Mouse (Mus musculus): Measurements from ENCODE around the gene Rgs16. TPM values are rescaled to one million over a fixed set of nuclear protein-coding genes. Genes with fewer than 3 reads are reported as not detected.

Rgs16 gene
- polyA plus RNA-seq, 1 experiment, result 2.8 TPM

DNA sequence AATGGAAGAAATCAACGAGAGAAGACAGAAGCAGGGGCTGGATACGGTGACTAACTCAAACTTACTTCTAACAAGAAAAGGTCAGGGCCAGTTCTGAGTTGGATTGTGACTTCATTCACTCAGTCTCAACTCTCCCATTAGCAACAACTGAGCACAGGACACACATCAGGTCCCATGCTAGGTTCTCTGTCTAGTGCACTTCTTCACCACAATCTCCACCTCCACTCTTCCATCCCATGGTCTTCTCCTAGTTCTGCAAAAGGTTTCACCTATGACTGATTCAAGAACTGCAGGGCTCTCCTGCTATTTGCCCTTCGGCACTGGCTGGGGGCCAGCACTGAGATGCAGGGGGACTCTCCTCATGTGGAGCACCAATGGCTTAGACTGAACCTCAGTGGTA lies 54.1 kb downstream of the Rgs16 start:
- no peaks in the 10 kb centered on the region for H3K79me3 ChIP-seq (ENCODE audit: low read depth)
- TF ChIP-seq CTCF (IDR thresholded peaks at IDR 0.05; ENCODE audit: control insufficient read depth, insufficient read depth, insufficient read length), result no peak
- TF ChIP-seq USF1 (IDR thresholded peaks at IDR 0.05; ENCODE audit: low read depth), result no peak
- TF ChIP-seq FOSL1 (IDR thresholded peaks at IDR 0.05; ENCODE audit: insufficient read depth, low read length, poor library complexity, severe bottlenecking), result no peak
- TF ChIP-seq CEBPB (IDR thresholded peaks at IDR 0.05; ENCODE audit: low read depth), result no peak
- no peak for TF ChIP-seq MYOG (IDR thresholded peaks at IDR 0.05; ENCODE audit: control insufficient read depth, extremely low read depth, insufficient read length)
- no peak for TF ChIP-seq MYOD1 (IDR thresholded peaks at IDR 0.05; ENCODE audit: control insufficient read depth, insufficient read length, low read depth)
- TF ChIP-seq MAX (IDR thresholded peaks at IDR 0.05), result no peak
- no peak overlapping the region for H3ac ChIP-seq (ENCODE audit: control insufficient read depth, insufficient read length, low read depth)
- no peaks in the 10 kb centered on the region for H3K36me3 ChIP-seq (ENCODE audit: control insufficient read depth, insufficient read depth)
- H3K79me2 ChIP-seq (ENCODE audit: control insufficient read depth, insufficient read depth), result no peaks in the 10 kb centered on the region
- no peak overlapping the region for H3K4me3 ChIP-seq (ENCODE audit: insufficient read depth, poor library complexity, severe bottlenecking)
- peaks cover 17% of the 10 kb centered on the region for H3K27me3 ChIP-seq (ENCODE audit: control insufficient read depth, insufficient read depth, insufficient read length)

Other genes starting within 250 kb of the Rgs16 start
- 0.26 TPM for gene Npl, start 190.3 kb upstream of the Rgs16 start, polyA plus RNA-seq (2012; fragmentation: generic; extraction: Trizol)
- under 0.01 TPM for gene Rgs8, start 87.3 kb upstream of the Rgs16 start, polyA plus RNA-seq (2012; fragmentation: generic; extraction: Trizol)
- gene Rnasel, start 9.1 kb downstream of the Rgs16 start, polyA plus RNA-seq (2012; fragmentation: generic; extraction: Trizol), result 0.07 TPM
- gene Rgsl1, start 103.8 kb downstream of the Rgs16 start, polyA plus RNA-seq (2012; fragmentation: generic; extraction: Trizol), result not detected
- 0.01 TPM for gene Teddm1b, start 134.0 kb downstream of the Rgs16 start, polyA plus RNA-seq (2012; fragmentation: generic; extraction: Trizol)
- gene Teddm1a, start 151.4 kb downstream of the Rgs16 start, polyA plus RNA-seq (2012; fragmentation: generic; extraction: Trizol), result not detected
- 31.6 TPM for gene Glul, start 159.6 kb downstream of the Rgs16 start, polyA plus RNA-seq (2012; fragmentation: generic; extraction: Trizol)
- gene Teddm2, start 159.9 kb downstream of the Rgs16 start, polyA plus RNA-seq (2012; fragmentation: generic; extraction: Trizol), result 0.06 TPM

Data from C2C12 (cell line).